Mouse (Mus musculus): ENCODE data around the gene AC124502.3. TPM values are rescaled to one million over a fixed set of nuclear protein-coding genes. Genes with fewer than 3 reads are reported as not detected.

The AC124502.3 gene
- total RNA-seq, 2 experiments from 2014 or later: 0.98 to 1.8 TPM

DNA sequence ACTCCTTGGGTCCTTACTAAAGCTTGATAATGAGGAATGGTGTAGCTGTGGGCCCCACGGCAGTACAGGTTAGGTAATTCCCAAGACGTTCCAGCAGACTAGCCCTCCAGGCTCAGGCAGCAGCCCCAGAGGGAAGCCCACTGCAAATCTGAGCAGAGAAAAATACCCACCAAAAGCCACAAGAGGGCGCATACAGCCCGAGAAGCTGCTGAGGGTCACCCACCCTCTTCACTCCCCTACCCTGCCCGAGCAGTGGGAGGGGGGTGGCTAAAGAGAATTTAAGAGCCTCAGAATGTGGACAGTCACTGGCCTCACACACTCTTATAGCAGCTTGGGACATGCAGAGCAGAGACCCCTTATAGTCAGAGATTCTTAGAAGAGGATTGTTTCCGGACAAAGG lies 17.6 kb downstream of the AC124502.3 start:
- intact Hi-C loops (cut with DNase I): loop anchor here (1.0 kb wide), 1 partner anchor 17 kb away; no protein-coding TSS in a partner anchor
- peak; percentile 50 to 67 for DNase-seq

DNA sequence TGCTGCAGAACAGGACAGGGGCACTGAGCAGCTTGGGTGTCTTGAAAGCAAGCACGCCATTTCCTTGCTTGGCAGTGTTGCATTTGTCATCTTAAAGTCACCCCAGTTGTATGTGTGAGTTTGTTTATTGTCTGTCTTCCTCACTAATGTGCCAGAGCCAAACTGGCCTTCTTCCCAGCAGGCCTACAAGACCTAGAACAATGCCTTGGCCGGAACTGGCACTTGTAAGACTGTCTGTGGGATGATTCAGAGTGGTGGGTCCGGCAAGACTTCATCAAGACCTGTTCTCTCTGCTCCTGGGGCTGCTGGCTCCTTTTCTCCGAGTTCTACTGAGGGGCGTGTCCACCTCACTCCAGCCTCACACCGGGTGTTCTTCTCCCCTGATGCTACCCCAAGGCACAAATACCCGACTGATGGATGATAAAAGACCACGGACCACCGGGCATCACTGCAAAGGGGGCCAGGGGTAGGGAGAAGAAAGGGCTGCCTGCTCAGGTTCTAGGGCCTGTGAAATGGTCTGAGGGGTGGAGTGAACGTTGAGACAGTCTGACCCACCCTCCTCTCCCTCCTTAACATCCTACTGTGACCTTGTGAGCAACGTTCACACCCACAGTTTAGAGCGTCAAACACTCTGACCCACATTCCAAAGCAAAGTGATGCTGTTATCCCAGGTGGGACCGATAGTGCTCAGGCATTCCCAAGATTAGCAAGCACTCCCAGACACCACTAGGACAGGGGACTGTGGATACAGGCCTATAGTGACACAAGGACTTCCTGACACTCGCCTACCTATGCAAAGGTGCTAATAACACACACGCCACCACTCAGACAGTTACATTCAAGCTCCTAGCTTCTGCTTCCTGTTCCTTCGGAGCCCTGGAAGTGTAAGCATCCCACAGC lies 19.4 kb downstream of the AC124502.3 start:
- no peak for DNase-seq
- intact Hi-C loops (cut with DNase I): no loop called here

DNA sequence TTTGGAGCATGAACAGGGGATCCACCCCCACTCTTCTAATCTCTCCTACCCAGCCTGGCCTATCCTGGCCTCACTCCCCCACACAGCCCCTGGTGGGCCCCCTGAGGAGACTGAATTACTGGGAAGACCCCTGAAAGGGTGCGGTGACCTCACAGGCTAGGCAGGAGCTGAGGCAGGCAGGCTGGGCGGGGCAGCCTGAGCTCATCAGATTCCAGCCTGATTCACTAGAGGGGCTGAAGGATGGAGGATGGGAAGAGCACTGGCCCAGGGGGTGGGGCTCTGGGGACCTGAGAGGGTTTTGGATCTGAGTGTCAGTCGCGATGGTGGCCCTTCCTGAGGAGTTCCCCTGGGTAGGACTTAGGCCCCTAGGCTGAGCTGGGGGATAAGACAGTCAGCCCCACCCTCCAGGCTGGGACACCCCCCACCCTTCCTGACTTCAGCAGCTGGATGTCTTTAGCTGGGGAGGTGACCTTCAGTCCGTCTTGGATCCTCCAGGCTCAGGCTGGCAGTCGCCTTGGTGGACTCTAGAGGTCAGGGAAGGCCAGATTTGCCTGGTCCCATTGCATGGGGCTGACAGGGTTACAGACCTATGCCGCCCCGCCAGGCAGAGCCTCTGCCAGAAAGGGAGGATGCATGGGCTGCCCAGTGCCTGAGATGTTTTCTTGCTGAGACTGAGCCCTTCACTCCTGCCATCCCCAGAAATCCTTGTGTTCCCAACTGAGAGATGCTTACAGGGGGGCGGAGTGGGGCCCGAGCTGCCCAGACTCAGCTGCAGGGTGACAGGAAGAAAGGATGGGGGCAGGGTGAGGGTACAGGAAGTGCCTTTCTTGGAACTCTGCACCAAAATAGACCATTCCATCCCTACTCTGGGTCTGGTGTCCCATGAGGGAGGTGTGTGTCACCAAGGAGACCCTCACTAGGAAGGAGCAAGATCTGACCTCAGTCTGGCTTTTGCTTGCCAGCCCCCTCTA lies 20.4 kb downstream of the AC124502.3 start:
- intact Hi-C loops (cut with DNase I): no loop called here

DNA sequence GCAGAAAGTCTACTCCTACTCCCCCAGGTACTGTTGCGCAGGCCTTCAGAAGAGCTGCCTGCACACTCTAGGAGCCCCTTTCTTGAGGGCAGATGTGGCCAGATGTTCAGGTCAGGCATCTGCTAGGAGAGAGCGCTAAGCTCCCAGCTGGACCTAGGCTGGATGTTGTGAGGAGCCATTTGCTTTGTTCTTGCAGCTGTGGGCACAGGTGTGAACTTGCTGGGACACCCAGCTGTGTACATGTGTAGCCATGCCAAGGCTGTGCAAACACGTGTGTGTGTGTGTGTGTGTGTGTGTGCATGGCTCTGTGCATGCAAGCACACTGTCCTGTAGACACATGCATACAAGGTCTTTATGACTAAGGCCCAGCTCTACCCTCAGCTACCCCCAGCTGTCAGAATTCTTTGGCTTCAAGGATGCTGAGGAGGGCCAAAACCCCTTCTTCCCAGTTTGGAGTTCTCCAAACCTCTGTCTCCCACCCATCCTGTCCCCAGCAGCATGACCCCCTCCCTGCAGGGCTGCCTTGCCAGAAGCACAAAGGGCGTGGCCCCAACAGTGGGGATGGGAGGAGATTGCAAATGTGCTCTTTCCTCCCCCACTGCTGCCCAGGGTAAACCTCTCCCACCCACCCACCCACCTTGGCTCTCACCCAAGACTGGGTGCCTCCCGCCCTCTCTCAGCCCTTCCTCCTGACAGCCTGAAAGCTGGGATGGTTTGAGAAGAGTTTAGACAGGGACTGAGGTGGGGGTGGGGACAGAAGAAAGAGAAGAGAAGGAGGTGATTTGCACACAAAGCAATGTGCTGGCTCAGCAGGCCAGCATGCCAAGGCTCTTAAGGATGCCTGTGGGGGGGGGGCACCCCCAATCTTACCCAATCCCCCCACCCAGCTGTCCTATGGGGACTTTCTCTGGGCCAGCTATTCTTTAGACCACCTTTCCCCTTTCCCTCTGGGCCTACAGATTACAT lies 22.0 kb downstream of the AC124502.3 start:
- intact Hi-C loops (cut with DNase I): no loop called here
- DNase-seq: peak; percentile 59 to 68

More for the DNA sequence above, 20.4 kb downstream of the AC124502.3 start:
- DNase-seq: peak; percentile 43 to 51

DNA sequence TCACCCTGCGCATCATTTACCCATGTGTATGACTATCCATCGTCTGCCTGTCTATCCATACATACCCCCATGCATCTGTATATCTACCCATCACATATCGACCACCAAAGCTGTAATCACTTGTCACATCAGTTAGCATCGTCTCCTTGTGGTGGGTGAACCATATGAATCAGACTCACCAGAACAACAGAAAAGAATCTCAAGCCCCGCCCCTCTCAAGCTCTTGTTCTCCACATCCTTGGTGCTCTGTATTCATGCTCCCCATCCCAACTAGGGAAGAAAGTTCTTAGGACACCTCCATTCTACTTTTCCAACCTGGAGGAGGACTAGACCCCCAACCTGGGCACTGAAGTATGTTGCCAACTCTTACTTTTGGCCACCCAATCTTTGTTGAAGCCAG lies 23.4 kb downstream of the AC124502.3 start:
- intact Hi-C loops (cut with DNase I): no loop called here
- no peak for DNase-seq

DNA sequence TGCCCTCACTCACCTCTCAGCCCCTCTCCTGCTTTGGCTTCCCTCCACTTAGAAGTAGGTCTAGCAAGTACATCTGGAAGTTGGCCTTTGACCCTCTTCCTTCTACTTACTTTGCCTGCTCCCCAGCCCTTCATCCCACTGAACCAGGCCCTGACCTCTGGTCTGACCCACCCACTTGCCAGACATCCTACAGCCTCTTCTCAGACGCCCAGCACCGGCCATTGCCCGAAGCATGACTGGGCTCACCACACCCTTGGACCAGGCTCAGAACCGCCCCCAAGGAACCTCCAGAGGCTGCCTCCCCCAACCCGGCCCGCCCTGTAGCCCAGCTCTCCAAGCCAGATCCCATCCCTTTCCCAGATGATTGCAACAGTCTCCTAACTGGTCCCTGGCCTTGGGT lies 23.8 kb downstream of the AC124502.3 start:
- peak; percentile 56 to 58 for DNase-seq
- intact Hi-C loops (cut with DNase I): no loop called here

DNA sequence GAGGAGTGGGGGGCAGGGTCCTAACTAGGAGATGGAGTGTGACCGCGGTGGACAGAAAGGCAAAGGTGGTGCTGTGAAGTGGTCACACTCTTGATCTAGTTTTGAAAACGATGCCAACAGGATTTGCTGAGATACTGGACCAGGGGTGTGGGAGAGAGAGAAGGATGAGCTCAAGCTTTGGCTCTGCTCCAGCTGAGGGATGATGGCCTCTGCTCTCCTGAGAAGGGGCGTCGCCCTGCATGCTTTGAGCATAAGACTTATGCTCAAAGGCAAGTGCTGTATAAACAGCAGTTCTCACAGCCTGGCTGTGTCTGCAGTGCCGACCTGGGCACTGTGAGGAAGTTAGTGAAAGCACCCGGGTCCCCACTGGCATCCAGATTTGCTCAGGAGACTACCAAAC lies 26.4 kb downstream of the AC124502.3 start:
- peak; percentile 40 to 55 for DNase-seq

DNA sequence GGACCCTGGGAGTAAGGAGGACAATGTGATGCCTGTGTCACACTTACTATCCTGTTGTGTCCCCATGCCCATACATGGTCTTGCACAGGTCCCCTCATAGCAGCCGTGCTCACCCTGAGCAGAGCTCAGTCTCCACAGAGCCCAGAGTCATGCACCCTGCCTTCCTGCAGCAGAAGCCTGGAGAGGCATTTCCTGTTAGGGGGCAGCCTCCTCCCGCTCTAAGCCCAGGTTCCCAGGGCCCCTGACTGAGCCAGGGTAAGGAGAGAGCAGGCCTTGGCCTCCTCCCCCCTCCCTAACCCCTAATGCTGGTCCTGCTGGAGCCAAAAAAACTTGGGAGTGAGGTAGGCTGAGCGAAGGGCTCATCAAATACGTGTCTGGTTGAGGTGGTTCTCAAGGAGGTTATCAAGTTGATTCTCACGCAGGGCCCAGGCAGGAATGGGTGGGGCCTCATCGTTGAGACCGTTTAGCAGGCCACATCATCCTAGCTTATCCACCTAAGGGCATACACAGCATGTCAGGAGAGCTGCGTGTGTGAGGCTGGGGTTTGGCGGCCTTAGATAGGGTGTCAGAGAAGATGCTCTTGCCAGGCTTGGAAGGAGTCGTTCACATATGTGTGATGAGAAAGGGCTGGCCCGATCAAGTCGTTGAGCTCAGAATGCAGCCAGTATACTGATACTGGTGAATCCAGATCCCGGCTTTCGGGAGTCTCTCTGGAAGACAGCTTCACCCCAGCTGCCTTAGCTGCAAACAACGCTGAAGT lies 28.5 kb downstream of the AC124502.3 start:
- DNase-seq: no peak
- intact Hi-C loops (cut with DNase I): no loop called here

More for the DNA sequence above, 26.4 kb downstream of the AC124502.3 start:
- intact Hi-C loops (cut with DNase I): no loop called here

DNA sequence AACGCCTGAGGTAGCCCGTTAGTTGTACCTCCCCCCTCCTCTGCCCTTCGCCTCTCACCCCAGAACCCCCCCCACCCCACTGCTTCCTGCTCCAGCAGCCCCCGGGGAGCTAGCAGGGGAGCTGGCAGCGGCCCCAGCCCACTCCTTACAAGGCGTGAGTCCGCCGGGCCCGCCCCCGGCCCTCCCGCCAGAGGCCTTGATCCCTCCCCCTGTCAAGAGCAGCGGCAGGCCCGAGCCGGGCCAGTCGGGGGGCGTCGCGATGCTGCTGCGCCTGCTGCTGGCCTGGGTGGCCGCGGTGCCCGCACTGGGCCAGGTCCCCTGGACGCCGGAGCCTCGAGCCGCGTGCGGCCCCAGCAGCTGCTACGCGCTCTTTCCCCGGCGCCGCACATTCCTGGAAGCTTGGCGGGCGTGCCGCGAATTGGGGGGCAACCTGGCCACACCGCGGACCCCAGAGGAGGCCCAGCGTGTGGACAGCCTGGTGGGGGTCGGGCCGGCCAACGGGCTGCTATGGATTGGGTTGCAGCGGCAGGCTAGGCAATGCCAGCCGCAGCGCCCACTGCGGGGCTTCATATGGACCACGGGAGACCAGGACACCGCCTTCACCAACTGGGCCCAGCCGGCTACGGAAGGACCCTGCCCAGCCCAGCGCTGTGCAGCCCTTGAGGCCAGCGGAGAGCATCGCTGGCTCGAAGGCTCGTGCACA lies 29.3 kb downstream of the AC124502.3 start, which contains the start of gene Cd248:
Gene Cd248 (plus strand): TSS at position 212 of the 703 bp plus-strand sequence.
- peak; percentile 85 to 87 for DNase-seq
- intact Hi-C loops (cut with DNase I): no loop called here

DNA sequence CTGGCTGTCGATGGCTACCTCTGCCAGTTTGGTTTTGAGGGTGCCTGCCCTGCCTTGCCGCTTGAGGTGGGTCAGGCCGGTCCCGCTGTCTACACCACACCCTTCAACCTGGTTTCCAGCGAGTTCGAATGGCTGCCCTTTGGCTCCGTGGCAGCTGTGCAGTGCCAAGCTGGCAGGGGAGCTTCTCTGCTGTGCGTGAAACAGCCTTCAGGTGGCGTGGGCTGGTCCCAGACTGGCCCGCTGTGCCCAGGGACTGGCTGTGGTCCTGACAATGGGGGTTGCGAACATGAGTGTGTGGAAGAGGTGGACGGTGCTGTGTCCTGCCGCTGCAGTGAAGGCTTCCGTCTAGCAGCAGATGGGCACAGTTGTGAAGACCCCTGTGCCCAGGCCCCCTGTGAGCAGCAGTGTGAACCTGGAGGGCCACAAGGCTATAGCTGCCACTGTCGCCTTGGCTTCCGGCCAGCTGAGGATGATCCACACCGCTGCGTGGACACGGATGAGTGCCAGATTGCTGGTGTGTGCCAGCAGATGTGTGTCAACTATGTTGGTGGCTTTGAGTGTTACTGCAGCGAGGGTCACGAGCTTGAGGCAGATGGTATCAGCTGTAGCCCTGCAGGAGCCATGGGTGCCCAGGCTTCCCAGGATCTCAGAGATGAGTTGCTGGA lies 30.0 kb downstream of the AC124502.3 start:
- intact Hi-C loops (cut with DNase I): no loop called here

DNA sequence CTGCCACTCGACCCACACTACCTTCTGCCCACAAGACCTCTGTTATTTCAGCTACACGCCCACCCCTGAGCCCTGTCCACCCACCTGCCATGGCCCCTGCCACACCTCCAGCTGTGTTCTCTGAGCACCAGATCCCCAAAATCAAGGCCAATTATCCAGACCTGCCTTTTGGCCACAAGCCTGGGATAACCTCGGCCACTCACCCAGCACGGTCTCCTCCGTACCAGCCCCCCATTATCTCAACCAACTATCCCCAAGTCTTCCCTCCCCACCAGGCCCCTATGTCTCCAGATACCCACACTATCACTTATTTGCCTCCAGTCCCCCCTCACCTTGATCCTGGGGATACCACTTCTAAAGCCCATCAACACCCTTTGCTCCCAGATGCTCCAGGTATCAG lies 30.8 kb downstream of the AC124502.3 start:
- DNase-seq: no peak
- intact Hi-C loops (cut with DNase I): no loop called here

More for the DNA sequence above, 30.0 kb downstream of the AC124502.3 start:
- DNase-seq: peak in 1 of 2 experiments; percentile 40

DNA sequence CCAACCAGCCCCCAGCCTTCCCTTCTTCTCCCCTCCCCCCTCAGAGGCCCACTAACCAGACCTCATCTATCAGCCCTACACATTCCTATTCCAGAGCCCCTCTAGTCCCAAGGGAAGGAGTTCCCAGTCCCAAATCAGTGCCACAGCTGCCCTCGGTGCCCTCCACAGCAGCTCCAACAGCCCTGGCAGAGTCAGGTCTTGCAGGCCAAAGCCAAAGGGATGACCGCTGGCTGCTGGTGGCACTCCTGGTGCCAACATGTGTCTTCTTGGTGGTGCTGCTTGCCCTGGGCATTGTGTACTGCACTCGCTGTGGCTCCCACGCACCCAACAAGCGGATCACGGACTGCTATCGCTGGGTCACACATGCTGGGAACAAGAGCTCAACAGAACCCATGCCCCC lies 31.3 kb downstream of the AC124502.3 start:
- intact Hi-C loops (cut with DNase I): loop anchor here (5.0 kb wide), 1 partner anchor 53 kb away; no protein-coding TSS in a partner anchor
- DNase-seq: no peak

DNA sequence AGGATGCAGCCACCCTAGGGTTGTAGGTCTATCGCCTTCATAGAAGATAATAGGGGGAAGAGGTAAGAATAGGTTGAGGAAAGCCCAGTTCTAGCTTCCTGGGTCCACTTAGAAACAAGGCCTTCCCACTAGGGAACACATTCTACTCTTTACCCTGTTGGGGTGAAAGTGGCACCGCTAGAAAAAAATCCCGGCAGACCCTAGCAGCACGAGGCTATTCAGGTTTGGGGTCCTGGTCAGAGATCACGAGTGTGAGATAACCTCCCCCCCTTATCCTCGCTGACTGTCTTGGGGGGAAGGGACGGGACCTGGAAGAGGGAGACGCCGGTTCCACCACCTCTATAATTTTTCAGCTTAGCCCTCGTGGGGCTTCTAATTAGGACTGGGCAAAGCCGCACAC lies 32.4 kb downstream of the AC124502.3 start:
- intact Hi-C loops (cut with DNase I): loop anchor here (5.0 kb wide), 1 partner anchor 54 kb away; no protein-coding TSS in a partner anchor
- DNase-seq: no peak

DNA sequence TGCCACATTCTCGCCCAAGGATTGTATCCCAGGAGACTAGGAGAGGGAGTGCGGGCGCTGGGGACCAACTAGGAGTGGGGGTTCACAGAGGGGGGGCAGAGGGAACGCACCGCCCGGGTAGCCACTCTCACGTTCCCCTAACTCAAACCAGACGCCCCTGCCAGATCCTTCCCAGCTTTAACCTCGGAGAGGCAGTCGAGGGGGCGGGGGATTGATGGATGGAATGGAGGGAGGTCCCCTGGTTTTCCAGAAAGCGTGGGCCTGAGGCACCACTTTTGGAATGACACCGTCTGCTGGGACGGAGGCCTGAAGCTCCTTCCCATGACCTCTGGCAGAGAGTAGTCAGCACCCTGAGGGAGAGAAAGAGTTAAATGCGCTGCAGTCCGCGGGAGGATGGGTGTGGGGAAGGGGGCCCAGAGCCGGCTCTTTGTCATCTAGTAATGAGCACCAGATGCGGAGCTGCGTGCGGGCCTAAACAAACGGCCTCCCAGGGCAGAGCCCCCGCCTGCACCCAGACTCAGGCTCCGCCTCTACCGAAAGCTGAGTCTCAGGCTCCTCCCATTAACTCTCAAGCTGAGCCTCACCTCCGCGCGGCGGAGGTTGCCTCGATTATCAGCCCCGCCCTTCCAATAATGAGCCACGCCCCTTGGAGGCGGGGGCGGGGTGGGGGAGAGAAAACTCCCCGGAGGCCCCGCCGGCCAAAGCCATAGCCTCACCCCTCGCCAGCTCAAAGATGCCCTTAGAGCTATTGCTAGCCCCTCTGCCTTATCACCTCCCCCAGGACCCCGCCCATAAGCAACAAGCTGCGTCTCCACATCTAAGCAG lies 33.1 kb downstream of the AC124502.3 start:
- intact Hi-C loops (cut with DNase I): loop anchor here (5.0 kb wide), 1 partner anchor 54 kb away; no protein-coding TSS in a partner anchor
- DNase-seq: peak; percentile 76 to 78

DNA sequence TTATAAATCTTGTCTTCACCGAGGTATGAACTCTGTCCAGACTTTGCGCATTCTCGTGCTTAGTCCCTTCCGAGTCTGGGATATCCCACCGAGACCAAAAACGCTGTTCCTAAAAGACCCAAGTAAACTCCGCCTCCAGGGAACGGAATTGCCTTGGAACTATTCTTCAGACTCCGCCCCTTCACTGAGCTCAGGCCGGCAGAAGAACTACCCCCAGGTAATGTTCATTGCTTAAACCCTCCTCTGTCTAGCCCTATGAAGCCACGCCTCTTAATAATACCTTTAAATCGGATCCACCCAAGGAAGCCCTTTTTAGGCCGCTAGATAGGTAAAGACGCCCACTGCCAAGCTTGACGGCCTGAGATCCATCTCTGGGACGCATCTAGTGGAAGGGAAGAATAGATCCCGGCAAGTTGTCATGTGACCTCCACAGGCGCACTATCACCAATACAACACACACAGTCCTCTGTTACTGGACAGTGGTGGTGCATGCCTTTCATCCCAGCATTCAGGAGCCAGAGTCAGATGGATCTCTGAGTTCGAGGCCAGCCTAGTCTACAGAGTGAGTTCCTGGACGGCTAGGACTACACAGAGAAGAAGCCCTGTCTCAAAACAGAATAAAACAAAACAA lies 33.8 kb downstream of the AC124502.3 start:
- DNase-seq: peak in 1 of 2 experiments; percentile 41
- intact Hi-C loops (cut with DNase I): loop anchor here (1.0 to 5.0 kb wide), 2 partner anchors 16 to 55 kb away; no protein-coding TSS in a partner anchor

DNA sequence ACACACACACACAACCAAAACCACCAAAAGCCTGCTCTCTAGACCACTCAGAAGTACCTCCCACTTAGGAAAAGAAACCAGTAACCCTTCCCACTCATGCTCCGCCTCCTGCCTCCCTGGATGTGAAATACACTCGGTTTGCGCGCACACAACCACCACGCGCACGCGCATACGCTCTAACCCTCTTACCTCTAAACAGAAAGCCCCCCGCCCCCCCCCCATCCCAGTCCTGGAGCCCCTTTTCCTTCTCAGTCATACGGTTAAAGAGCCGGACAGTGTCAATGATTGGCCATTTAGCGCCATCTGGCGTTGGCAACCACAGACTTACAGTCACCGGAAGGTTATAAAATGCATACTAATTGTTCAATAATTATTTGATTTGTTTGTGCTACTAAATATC lies 34.3 kb downstream of the AC124502.3 start:
- intact Hi-C loops (cut with DNase I): loop anchor here (1.0 to 5.0 kb wide), 2 partner anchors 17 to 56 kb away; no protein-coding TSS in a partner anchor

More for the DNA sequence above, 34.3 kb downstream of the AC124502.3 start:
- peak; percentile 70 to 76 for DNase-seq

All from heart, postnatal 14 days (tissue).